Mouse (Mus musculus) heart, adult 8-10 months (tissue): ENCODE data around the gene Cfap61. TPM values are rescaled to one million over a fixed set of nuclear protein-coding genes. Genes with fewer than 3 reads are reported as not detected.
"Not testable (repeated sequence)": the region's sequence is repeated elsewhere in the genome, so short reads cannot be mapped to it uniquely, and the experiment has no call there.

Experiments
- DNase-seq: peaks from one replicate; pipeline ENCODE4 v3.0.0; 2022; ENCODE audit warnings: low spot score
- total RNA-seq, 4 experiments: library from RNA; stranded (reverse); gene quantifications; 2 replicates each; pipeline ENCODE4 v1.2.4; 2022

Cfap61 gene
- total RNA-seq: 1 to 10 TPM in 3 of 4 experiments, under 1 TPM in 1; 0.92 to 2.5 (median 1.7) TPM

DNA sequence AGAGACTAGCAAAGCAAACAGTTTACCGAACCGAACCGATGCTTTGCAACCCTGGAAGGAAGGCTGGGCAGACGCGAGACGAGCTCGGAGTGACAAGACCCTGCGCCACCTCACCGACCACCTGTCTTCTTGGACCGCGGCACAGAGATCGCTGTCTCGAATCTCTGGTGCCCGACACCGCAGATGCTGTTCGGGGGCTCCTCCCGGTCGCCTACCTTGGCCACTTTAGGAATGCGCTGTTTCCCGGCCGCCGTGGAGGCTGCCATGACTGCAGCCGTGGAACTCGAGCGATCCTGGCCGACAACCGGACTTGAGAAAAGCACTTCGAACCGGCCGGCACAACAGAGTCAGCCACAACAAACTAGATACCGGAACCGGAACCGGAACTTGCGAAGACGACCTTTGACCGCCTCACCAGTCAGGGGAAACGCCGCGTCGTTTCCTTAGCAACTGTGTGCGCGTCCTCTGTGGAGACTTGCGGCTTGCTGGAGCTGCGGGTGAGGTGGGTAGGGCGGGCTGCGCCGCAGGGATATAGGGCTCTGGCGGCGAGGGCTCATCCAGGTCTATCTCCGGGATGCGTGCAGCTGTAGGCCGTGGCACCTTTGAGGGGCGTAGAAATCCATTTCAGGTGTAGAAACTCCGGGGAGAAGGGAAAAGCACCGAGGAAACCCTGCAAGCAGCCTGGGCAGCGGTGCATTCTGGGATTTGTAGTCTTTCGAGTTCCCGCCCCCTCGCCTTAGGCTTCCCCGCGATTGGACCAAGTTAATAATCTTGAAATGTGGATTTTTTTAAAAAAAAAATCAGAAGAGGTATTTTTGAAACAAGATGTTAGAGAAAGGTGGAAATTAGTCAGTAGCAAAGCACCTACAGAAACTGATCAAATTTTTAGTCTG lies at the start of gene Cfap61, which contains the start of gene Crnkl1:
TSS of gene Cfap61 (plus strand) at position 446 of the 893 bp plus-strand sequence.
TSS of gene Crnkl1 (minus strand) at position 676 of the 893 bp plus-strand sequence.
- DNase-seq: peak; percentile 94

DNA sequence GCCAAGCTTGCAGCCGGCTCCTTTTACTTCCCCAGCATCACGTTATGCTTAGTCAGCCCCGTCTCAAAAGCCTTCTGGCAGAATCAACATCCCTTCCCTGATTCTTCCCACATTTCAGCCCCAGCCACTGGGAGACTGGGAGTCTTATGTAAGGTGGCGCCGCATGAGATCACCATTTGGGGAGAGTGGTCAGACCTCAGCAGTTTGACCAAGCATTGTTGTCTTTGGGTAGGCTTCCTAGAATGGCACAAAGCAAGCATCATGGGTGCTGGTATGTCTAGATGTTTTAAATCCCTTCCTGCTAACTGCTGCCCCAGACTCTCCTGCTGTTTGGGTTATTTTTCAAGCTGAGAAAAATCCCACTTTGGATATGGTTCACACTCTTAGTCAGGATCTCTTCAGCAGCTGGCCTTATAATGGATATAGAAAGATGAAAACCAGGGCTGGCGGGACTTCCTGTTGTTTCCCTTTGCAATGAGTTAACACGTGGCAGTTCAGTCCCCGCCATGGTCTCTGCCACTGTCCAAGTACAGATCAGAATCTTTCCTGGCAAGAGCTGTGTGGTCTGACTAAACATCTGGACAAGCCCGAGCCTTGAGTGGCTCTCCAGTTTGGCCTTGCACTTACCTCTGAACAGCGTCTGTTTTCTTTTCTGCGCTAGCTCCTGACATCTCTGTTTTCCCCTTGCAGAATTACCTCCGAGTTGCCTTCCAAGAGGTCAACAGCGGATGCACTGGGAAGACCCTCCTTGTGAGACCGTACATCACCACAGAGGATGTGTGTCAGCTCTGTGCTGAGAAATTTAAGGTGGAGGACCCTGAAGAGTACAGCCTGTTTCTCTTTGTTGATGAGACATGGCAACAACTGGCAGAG lies 49.4 kb upstream of the Cfap61 start:
- DNase-seq: peak; percentile 71

DNA sequence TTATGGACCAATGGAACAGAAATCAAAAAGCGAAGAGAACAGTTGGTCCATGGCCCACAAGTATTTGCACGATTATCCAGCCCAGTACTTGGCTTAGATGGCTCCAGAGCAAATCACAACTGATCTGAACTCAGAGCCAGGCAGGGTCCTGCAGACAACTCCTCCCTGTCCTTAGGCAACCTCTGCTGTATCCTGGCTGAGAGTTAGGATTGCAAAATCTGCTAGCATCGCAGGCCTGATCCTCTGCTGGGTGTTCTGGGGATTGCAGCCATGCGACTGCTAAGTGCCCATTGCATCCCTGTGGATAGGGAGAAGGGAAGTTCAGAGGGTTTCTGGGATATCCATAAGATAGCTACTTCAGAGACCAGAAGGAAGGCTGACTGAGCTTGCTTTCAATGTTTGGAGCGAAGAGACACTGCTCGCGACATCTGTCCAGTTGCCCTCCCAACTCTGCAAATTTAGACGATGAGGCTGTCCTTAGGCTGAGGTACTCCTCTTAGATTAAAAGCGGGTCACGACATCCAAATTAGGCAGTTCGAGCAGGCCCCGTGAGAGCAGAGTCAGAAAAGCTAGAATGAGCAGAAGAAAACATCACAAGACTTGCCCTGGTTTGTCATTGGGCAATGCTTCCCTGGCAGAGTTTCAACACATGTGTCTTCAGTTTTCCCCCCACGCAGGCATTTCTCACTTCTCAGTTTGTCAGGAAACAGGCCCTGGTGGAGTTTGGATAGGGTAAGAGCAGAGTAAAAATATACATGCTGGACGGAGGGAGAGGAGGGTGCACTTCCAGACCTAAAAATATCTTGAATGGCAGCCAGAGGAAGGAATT lies 46.4 kb upstream of the Cfap61 start:
- peak; percentile 89 for DNase-seq

GRCm38 (mm10) chr2:145888766-145889480 lies 45.7 kb upstream of the Cfap61 start:
- no peak for DNase-seq

DNA sequence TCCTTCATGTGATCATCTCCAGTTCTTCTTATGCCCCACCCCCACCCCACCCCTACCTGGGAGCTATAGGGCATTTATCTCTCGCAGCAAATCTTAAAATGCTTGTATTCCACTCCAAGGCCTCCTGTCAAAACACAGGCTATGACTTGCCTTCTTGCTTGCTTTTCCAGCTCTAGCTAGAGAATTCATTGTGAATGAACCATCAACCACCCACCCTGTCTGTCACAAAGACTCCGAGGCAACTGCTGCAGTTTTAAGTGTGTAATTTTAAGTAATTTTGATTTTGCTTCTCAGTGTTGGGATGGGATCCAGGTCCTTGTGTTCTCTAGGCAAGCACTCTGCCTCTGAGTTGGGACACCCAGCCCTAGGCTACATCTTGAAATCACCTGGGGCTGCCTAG lies 44.0 kb upstream of the Cfap61 start:
- DNase-seq: no peak

GRCm38 (mm10) chr2:145893756-145894155 lies 40.8 kb upstream of the Cfap61 start:
- DNase-seq: no peak

- no peak for DNase-seq
Measured at GRCm38 (mm10) chr2:145898106-145898505, 36.5 kb upstream of the Cfap61 start.

DNA sequence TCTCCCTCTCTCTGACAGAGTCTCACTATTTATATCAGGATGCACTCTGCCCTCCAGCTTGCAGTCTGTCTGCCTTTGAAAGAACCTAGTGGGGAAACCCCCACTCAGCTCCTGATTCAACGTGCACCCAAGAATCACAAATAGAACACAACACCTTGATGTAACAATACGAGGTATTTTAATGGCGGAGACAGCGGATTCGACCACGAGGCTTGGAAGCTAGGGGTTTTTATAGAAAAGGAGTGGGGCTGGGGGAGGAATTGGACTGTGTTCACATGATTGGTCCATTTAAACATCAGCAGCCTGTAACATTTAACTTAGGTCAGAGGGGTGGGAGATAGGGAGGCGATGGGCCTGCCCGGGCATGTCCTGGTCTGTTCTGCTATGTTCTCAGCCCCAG lies 34.3 kb upstream of the Cfap61 start:
- DNase-seq: not testable (repeated sequence)

- no peak for DNase-seq
Measured at GRCm38 (mm10) chr2:145901861-145902260, 32.7 kb upstream of the Cfap61 start, which contains the start of gene Naa20. Naa20 (plus strand) TSS chr2:145902099.

DNA sequence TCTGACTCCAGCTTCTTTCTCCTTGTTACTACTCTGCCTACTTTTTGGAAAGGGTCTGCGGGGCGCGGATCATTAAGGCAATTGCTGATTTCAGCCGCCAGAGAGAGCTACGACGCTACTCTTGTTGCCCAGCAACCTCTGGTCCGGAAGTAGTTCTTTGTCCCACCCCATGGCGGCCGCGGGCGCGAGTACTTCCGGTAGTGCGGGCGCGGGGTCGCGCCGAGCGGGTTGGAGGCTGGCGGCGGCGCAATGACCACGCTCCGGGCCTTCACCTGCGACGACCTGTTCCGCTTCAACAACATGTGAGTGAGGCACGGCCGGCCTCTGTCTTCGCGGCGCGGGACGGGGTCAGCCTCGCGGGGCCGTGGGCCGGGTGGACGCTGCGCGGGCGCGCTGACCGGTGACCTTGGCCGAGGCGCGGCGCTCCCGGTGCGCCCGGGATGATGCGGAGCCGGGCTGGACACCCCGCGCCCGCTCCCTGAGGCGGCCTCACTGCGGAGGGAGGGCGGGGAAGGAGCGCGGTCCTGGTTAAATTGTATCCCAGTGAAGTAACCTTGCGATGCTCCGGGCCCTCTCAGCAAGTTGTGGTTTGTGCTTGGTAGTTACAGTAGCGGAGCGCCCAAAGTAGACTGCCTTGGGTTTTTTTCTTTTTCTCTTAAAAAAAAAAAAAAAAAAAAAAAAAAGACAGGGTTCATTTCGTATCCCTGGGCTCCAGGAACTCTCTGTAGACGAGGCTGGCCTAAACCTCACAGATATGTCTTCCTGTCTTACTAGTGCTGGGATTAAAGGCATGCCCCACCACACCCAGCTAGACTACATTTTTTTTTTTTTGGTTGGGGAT lies 31.3 kb upstream of the Cfap61 start:
- DNase-seq: peak; percentile 88

DNA sequence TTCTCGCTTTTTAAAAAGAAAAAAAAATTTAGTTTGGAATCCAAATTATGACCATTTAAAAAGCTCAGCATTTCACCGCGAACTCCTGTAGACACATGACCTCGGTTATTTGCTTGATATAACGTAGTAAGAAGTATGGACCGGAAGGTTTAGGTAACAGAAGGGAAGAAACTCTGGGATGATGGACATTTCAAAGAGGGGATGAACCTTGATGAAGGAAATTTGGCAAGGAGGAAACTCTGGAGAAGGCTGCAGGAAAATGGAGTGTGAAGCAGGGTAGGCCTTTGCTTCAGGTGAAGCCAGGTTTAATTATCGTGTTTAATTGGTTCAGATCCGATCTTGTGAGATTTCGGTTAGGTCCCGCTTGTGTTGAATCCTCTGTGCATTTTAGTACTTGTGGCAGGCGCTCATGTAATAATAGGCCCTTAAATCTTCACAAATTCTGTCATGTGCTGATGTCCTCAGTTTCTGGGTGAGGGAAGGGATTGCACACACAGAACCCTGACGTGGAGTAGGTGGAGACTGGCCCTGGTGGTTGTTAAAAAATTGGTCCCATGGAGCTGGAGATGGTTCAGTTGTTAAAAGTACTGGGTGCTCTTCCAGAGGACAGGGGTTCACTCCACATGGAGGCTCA lies 30.5 kb upstream of the Cfap61 start:
- no peak for DNase-seq

- DNase-seq: no peak
Measured at GRCm38 (mm10) chr2:145905156-145905555, 29.4 kb upstream of the Cfap61 start.

DNA sequence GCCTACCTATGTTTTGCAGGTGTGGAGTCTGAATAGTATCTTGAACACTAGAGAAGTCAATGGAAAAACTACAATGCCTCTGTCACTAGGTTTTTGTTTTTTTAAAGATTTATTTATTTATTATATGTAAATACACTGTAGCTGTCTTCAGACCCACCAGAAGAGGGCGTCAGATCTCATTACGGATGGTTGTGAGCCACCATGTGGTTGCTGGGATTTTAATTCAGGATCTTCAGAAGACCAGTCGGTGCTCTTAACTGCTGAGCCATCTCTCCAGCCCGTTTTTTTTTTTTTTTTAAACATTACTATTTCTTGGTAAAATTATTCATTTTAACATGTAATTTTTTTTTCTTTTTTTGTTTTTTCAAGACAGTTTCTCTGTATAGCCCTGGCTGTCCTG lies 28.7 kb upstream of the Cfap61 start:
- not testable (repeated sequence) for DNase-seq

GRCm38 (mm10) chr2:145920941-145921650 lies 13.5 kb upstream of the Cfap61 start:
- no peak for DNase-seq

- DNase-seq: peak; percentile 26
Measured at GRCm38 (mm10) chr2:145936975-145937374, 2.4 kb downstream of the Cfap61 start.

DNA sequence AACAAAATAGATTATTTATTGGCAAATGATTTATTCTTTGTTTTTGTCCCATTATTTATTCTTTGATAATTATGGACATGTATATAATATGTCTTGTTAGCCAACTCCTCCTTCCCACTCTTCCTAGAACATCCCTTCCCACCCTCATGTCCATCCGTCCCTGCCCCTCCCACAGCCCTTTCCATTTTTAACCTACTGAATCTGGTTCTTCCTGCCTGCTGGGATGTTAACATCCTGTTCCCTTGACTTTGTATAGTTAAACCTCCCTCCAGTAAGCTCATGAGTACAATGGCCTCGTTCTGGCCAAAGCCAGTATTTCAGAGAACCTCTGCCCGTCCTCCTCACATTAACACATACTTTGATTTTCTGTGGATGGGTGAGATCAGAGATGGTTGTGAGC lies 6.8 kb downstream of the Cfap61 start:
- no peak for DNase-seq

DNA sequence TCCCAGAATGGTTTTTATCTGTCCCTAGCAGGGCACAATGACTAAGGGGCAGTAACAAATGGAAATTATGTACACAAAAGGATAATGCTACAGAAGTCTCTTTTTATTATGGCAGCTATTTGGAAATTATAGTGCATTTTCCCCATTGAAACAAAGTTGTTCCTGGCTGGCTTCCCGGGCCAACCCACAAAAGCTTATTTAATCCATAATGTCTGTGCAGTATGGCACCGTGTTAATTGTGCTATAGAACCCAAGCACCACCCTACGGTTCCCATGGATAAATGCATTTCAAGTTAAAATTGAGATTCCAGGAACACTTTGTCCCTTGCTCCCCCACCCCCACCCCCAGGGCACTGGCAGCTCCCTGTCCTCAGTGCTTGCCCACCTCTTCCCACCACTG lies 9.7 kb downstream of the Cfap61 start:
- DNase-seq: no peak

GRCm38 (mm10) chr2:145948402-145948954 lies 13.9 kb downstream of the Cfap61 start:
- no peak for DNase-seq
